Mouse (Mus musculus): ENCODE data around the gene Nap1l4. TPM values are rescaled to one million over a fixed set of nuclear protein-coding genes. Genes with fewer than 3 reads are reported as not detected.

Gene Nap1l4
- total RNA-seq, 2 experiments from 2014 or later = 188 to 209 TPM

GRCm38 (mm10) chr7:143498584-143498983 lies 50.3 kb downstream of the Nap1l4 start:
- H3K27ac ChIP-seq = no peak overlapping the region
- no peak for TF ChIP-seq CTCF (IDR thresholded peaks at IDR 0.05)
- intact Hi-C loops (cut with DNase I) = no loop called here
- no peak overlapping the region for H3K4me3 ChIP-seq
- no peak for DNase-seq

GRCm38 (mm10) chr7:143495104-143495961 lies 53.6 kb downstream of the Nap1l4 start:
- TF ChIP-seq CTCF (IDR thresholded peaks at IDR 0.05) = no peak
- Histone ChIP-seq H3K27ac (no peak overlapping the region), H3K4me3 (no peak overlapping the region)
- intact Hi-C loops (cut with DNase I) = no loop called here
- DNase-seq = no peak

- H3K27ac ChIP-seq = no peak overlapping the region
- intact Hi-C loops (cut with DNase I) = no loop called here
- no peak for TF ChIP-seq CTCF (IDR thresholded peaks at IDR 0.05)
- DNase-seq = no peak
- no peak overlapping the region for H3K4me3 ChIP-seq
Observed at GRCm38 (mm10) chr7:143493616-143494126, 55.2 kb downstream of the Nap1l4 start.

DNA sequence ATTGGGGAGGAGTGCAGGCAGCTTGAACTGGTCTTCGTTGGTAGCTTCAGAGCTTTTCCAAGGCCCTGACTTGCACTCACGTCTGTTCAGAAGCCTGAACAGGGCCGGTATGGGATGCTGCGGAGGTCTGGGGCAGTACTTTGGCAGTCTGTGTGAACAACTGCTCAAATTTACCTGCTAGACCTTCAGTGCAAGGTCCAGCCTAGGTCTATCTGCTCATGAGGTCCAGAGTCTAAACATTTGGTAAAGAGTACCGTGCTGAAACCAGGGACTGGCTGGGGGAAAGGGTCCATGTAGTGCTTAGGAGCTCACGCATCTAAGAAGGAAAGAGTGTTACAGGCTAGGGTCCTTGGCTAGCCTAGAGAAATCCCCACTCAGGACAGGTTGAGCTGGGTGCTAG lies 59.2 kb downstream of the Nap1l4 start:
- no peak overlapping the region for H3K27ac ChIP-seq
- H3K4me3 ChIP-seq = no peak overlapping the region
- no peak for TF ChIP-seq CTCF (IDR thresholded peaks at IDR 0.05)
- no peak for DNase-seq
- intact Hi-C loops (cut with DNase I) = no loop called here

DNA sequence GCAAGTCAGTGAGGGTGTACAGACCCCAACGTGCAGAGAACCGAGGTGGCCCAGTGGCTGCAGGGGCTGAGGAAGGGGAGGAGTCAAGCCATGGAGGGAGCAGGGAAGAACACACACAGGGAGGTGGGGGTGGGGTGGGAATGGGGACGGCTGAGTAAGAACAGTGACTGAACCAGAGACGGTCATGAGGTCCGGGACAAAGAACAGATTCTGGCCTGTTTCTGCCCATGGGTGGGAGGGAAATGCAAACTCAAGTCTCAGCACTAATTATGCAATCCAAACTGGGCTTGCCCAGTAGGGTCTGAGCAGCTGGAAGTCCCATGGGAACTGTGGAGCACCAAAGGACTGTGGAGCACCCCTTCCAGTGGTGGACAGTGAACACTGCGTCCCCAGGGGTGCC lies 66.4 kb downstream of the Nap1l4 start:
- Histone ChIP-seq H3K4me3 (no peak overlapping the region), H3K27ac (no peak overlapping the region)
- TF ChIP-seq CTCF (IDR thresholded peaks at IDR 0.05) = no peak
- no peak for DNase-seq
- intact Hi-C loops (cut with DNase I) = no loop called here

DNA sequence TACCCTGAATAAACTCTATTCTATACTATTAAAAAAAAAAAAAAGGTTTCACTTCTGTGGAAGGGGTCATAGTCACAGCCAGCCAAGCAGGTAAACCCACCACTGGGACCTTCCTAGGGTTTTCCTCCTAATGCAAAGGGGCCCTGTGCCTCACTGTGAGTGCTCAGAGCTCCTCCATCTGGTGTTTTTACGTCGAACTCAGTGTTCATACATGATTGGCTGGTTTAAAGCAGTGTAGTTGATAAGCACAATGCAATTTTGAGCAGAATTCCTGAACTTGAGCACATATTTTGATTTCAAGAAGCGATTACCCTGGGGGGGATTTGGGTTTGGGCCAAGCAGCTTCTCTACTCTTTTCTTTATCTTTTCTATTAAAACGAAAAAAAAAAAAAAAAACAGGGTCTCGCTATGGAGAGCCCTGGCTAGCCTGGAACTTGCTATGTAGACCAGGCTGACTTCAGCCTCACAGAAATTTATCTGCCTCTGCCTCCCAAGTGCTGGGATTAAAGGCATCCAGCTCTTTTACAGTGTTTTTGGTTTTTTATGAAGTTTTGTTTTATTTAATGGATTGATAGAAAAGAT lies 67.0 kb downstream of the Nap1l4 start:
- H3K4me3 ChIP-seq = no peak overlapping the region
- intact Hi-C loops (cut with DNase I) = no loop called here
- H3K27ac ChIP-seq = no peak overlapping the region
- no peak for TF ChIP-seq CTCF (IDR thresholded peaks at IDR 0.05)
- no peak for DNase-seq

DNA sequence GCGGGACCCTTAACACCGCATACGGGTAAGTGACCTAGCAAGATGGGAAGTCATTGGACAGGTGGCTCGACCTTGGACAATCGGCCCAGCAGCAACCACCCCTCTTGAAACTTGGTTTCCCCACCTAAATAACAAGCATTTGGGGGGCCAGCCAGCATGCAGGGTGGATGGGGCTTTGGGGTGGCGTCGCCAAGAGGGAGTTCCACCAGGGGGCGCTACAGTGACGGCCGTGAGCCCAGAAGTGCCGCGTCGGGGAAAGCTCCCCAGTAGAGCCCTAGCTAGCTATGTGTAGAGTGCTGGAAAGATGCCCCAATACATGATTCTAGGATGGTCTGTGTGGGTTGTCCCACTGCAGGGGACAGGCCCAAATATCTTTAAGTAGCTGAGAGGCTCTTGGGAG lies 68.4 kb downstream of the Nap1l4 start:
- Histone ChIP-seq H3K4me3 (no peak overlapping the region), H3K27ac (no peak overlapping the region)
- DNase-seq = peak; percentile 78
- intact Hi-C loops (cut with DNase I) = loop anchor here (1.0 kb wide), 1 partner anchor 26 kb away; no protein-coding TSS in a partner anchor
- peak; percentile 95 for TF ChIP-seq CTCF (IDR thresholded peaks at IDR 0.05)

GRCm38 (mm10) chr7:143477800-143478199 lies 71.1 kb downstream of the Nap1l4 start:
- no peak for DNase-seq
- Histone ChIP-seq H3K27ac (no peak overlapping the region), H3K4me3 (no peak overlapping the region)
- intact Hi-C loops (cut with DNase I) = loop anchor here (1.0 kb wide), 1 partner anchor 25 kb away; no protein-coding TSS in a partner anchor
- no peak for TF ChIP-seq CTCF (IDR thresholded peaks at IDR 0.05)

GRCm38 (mm10) chr7:143476702-143477335 lies 72.1 kb downstream of the Nap1l4 start:
- TF ChIP-seq CTCF (IDR thresholded peaks at IDR 0.05) = no peak
- Histone ChIP-seq H3K27ac (no peak overlapping the region), H3K4me3 (no peak overlapping the region)
- no peak for DNase-seq
- intact Hi-C loops (cut with DNase I) = loop anchor here (1.0 kb wide), 1 partner anchor 25 kb away; no protein-coding TSS in a partner anchor

- intact Hi-C loops (cut with DNase I) = no loop called here
- TF ChIP-seq CTCF (IDR thresholded peaks at IDR 0.05) = no peak
- no peak overlapping the region for H3K4me3 ChIP-seq
- no peak overlapping the region for H3K27ac ChIP-seq
- no peak for DNase-seq
Observed at GRCm38 (mm10) chr7:143475876-143476275, 73.0 kb downstream of the Nap1l4 start.

DNA sequence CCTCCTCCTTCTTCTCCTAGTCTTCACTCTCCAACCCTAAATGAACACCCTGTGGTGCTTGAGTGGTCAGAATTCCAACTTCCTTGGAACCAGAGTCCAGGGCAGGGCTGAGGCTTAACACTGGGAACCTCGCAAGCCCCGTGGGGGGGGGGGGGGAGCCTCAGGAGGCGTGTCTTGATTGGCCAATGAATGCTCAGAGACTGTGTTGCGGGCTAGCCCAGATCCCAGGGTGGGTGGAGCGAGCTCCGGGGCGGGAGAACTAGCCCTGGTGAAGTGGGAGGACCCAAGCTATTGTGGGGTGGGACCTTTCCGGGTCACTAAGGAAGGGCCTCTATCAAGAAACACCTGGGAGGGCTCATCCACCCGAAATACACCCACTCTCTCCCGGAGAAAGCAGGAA lies 74.1 kb downstream of the Nap1l4 start:
- no peak for DNase-seq
- TF ChIP-seq CTCF (IDR thresholded peaks at IDR 0.05) = no peak
- H3K27ac ChIP-seq = no peak overlapping the region
- no peak overlapping the region for H3K4me3 ChIP-seq
- intact Hi-C loops (cut with DNase I) = no loop called here

DNA sequence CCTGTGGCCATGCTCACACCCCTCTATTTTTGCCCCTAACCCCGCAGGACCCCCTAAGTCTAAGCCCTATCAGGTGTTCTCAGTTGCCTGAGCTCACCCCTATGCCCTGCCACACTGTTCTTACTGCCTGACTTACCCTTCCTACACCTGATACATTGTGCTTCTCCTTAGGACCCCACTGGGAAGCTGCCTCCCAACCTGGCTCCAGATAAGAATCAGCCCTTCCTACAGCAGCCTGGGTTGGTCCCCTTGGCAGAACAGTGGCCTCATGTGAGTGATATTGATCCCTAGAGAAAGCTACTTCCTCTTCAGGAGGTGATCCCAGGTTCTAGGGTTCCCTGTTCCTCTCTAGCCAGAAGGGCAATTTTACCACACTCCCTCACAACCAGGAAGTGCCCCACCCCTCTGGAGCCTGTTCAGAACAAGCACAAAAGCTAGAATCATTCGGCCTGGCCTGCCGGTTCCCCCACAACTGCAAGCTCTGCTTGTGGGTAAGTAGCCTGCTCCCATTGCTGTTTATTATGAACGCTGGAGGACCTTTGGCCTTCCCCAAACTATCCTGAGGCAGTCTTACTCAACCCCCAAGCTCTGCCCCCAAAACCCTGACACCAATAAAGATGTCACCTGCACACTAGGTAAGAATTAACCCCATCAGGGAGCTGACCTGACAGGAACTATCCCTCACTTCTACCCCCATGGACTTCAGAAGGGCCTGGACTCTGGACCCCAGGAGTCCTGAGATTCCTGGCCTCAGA lies 75.4 kb downstream of the Nap1l4 start, which contains the start of gene Slc22a18:
Gene Slc22a18 (plus strand): TSS at position 390 of the 755 bp plus-strand sequence.
- peak; percentile 55 for DNase-seq
- no peak for TF ChIP-seq CTCF (IDR thresholded peaks at IDR 0.05)
- peak within 1 kb of the TSS; percentile 45 for H3K4me3 ChIP-seq
- H3K27ac ChIP-seq = peak within 1 kb of the TSS; percentile 24
- intact Hi-C loops (cut with DNase I) = no loop called here
